Mouse (Mus musculus): ENCODE measurements around the gene Cib3.

DNA sequence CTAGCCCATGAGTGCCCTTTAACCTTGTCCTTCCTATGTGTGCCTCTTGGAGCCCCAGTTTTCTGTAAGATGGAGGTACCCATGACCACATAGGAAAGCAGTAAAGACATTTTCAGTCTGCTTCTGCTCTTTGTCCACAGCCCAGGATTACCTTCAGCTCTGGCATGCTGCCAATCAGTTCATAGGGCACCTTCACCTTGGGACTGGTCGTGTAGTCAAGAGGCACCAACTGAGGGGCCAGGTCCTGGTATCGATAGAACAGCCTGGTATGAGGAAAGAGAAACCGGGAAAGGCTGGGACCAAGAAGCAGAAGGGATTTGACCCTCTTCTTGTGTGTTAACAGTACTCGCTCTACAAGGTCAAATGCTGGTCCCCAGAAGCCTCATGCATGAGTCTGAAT is 2.4 kb downstream of the Cib3 start:
- TF ChIP-seq POLR2A (IDR thresholded peaks at IDR 0.05; ENCODE audit: insufficient read length, low read depth) = no peak
- TF ChIP-seq CEBPB (IDR thresholded peaks at IDR 0.05; ENCODE audit: insufficient read depth, poor library complexity, severe bottlenecking) = no peak
- TF ChIP-seq SRF (IDR thresholded peaks at IDR 0.05; ENCODE audit: control insufficient read depth, insufficient read length, low read depth) = no peak
- TF ChIP-seq MAX (IDR thresholded peaks at IDR 0.05; ENCODE audit: low read depth) = no peak
- TF ChIP-seq E2F4 (IDR thresholded peaks at IDR 0.05; ENCODE audit: insufficient read depth) = no peak
- no peak for TF ChIP-seq TCF12 (IDR thresholded peaks at IDR 0.05; ENCODE audit: insufficient read depth, poor library complexity, severe bottlenecking)
